Mouse (Mus musculus): ENCODE results near the gene Dph2.

DNA sequence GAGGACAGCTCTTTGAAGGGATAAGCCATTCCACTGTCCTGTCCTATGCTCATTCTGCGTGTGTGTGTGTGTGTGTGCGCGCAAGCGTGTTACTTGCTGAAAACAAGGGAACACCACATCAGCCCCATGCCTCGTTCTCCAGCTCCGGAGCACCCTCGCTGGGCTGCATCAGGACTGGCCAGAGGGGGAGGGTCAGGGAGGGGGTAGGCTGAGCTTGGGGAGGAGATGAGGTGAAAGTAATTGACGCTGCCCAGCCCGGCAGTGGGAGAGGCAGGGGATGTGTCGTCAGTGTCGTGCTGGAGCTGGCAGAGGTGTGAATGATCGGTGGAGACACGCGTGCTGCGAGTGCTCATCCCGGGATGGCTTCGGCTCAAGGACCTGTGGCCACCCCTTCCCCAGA, 42.8 kb downstream of the Dph2 start:
- TF ChIP-seq CTCF (IDR thresholded peaks at IDR 0.05; ENCODE audit: borderline replicate concordance, control insufficient read depth, extremely low read depth, insufficient read depth, low read length, poor library complexity), result no peak
- no peak for TF ChIP-seq POLR2A (IDR thresholded peaks at IDR 0.05; ENCODE audit: control insufficient read depth, extremely low read depth, insufficient read depth, low read length, poor library complexity)
